Mouse (Mus musculus) embryonic facial prominence, embryonic 10.5 days (tissue): Measurements from ENCODE around the gene Cwc25. TPM values are rescaled to one million over a fixed set of nuclear protein-coding genes. Genes with fewer than 3 reads are reported as not detected.

Source experiments
- DNase-seq: peaks from one replicate; pipeline ENCODE4 v3.0.0-alpha.2; 2017; ENCODE audit warnings: low spot score
- H3K27ac ChIP-seq: fragments of 300-500 bp; sonication (generic); replicated peaks from 2 replicates; pipeline ENCODE4 v1.5.1; 2016; ENCODE audit warnings: mild to moderate bottlenecking
- H3K27me3 ChIP-seq: fragments of 300-500 bp; sonication (generic); replicated peaks from 2 replicates; pipeline ENCODE4 v1.6.1; 2016; ENCODE audit warnings: low read depth, mild to moderate bottlenecking; ENCODE audit not compliant: poor library complexity, severe bottlenecking
- H3K36me3 ChIP-seq: fragments of 300-500 bp; sonication (generic); replicated peaks from 2 replicates; pipeline ENCODE4 v1.6.1; 2016; ENCODE audit warnings: mild to moderate bottlenecking, moderate library complexity
- H3K4me1 ChIP-seq: fragments of 300-500 bp; sonication (generic); 2 replicates; pipeline ENCODE4 v1.6.1; 2016
- H3K4me3 ChIP-seq: fragments of 300-500 bp; sonication (generic); 2 replicates; pipeline ENCODE4 v1.5.1; 2016; ENCODE audit warnings: mild to moderate bottlenecking, moderate library complexity
- H3K9me3 ChIP-seq: fragments of 300-500 bp; sonication (generic); 2 replicates; pipeline ENCODE4 v1.6.1; 2016; ENCODE audit warnings: mild to moderate bottlenecking
- WGBS: fragments of 180-500 bp; shearing (Covaris S2); methylation state at CpG from one replicate; pipeline ENCODE4 v1.1.7; 2016; 5-methylcytosine and 5-hydroxymethylcytosine counted together
- polyA plus RNA-seq: library from polyadenylated mRNA; unstranded; fragments of >200 nt; fragmentation: Nextera tagmentation; extraction: Ambion mirVana; gene quantifications from 2 replicates; pipeline ENCODE4 v1.2.1, GENCODE M21; 2016

Gene Cwc25
- polyA plus RNA-seq, 1 experiment from 2014 or later, result 22.0 TPM

DNA sequence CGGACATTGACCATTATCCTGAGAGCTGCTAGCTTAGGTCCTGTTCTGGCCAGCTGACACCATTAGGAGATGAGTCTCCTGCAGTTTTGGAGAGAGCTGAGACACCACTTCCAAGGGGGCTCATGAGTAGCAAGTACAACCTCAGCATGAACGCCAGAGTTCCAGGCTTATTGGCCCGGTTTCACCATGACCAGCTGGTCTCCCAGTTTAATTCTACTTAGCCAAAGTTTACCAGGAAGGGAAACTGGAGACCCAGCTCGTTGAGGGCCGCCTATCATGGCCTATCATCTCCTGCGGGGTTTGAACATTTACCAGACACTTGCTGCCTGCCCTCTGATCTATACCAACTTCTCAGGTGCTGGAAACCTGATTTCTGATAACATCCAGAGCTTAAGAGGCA is 41.3 kb upstream of the Cwc25 start:
- Histone ChIP-seq H3K4me1 (peaks cover 91% of the 10 kb centered on the region), H3K36me3 (peaks cover 46% of the 10 kb centered on the region)
- WGBS, result 34% methylated on average over 6 of the region's 6 CpGs

DNA sequence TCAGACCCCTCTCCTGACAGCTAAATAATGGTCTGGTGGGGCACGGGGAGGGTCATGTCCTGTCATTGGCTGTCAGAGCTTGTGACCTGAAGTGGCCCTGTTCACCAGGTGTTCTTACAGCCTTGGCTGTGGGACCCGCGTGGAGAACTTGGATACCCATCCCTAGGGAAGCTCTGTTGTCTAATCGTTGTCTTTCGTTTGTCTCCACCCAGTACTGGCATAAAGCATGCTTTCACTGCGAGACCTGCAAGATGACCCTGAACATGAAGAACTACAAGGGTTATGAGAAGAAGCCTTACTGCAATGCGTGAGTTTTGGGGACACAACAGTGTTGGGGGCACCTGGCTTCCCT is 40.2 kb upstream of the Cwc25 start:
- DNase-seq, result no peak
- H3K27me3 ChIP-seq, result no peaks in the 10 kb centered on the region
- peaks cover 91% of the 10 kb centered on the region for H3K4me1 ChIP-seq
- no peaks in the 10 kb centered on the region for H3K9me3 ChIP-seq
- H3K27ac ChIP-seq, result peak overlapping the region; percentile 78
- peaks cover 49% of the 10 kb centered on the region for H3K36me3 ChIP-seq
- H3K4me3 ChIP-seq, result no peak overlapping the region
- 72% methylated on average over 7 of the region's 7 CpGs for WGBS

More for the DNA sequence above, 41.3 kb upstream of the Cwc25 start:
- Histone ChIP-seq H3K9me3 (no peaks in the 10 kb centered on the region), H3K27me3 (no peaks in the 10 kb centered on the region), H3K4me3 (peak overlapping the region; percentile 2; the same call in 1 of the 2 replicates), H3K27ac (peak overlapping the region; percentile 82)
- DNase-seq, result no peak

DNA sequence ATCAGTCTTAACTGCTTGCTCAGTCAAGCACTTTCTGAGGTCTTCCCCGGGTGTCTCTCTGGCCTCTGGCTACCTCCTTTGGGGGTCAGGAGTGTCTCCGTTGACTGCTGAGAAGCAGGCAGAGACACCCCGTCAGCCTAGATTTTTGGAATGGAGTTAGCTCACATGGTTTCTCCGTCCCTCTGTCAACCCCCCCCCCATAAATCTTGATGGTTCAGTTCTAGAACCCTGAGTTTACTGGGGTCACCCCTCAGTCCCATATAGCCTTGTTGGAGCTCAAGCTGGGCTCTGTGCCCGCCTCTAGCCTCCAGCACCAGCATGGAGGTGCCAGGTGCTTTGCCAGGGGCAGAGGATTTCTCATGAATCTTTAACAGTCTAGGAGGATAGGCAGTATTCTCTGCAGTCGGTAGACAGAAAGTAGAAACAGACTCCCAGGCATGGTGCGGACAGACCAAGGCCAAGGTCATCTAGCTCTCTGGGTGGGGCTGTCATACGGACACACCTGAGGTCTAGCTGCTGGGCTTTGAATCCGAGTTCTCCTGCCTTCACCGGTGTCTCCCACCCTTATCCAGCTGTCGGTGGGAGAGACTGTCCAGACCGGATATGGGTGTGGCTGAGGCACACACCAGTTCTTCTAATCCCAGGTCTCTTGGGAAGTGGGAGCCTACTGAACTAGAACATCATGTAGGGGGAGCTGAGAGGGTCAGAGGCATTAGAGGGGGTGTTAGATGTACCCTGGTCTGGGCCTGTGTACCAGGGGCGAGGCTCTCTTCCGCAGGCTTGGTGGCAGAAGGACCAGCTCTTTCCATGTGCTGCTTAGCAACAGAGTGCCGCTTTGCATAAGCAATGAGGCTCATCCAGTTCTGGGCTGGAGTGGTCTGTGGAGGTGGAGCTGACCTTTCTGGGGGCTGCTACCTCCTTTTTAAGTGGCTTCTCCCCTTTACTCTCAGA is 39.6 kb upstream of the Cwc25 start:
- H3K27ac ChIP-seq, result peak overlapping the region; percentile 78
- peak overlapping the region; percentile 40; the same call in 1 of the 2 replicates for H3K4me3 ChIP-seq
- WGBS, result 59% methylated on average over 15 of the region's 15 CpGs
- peaks cover 91% of the 10 kb centered on the region for H3K4me1 ChIP-seq
- H3K9me3 ChIP-seq, result no peaks in the 10 kb centered on the region
- peaks cover 49% of the 10 kb centered on the region for H3K36me3 ChIP-seq
- H3K27me3 ChIP-seq, result no peaks in the 10 kb centered on the region
- peak; percentile 31 for DNase-seq

DNA sequence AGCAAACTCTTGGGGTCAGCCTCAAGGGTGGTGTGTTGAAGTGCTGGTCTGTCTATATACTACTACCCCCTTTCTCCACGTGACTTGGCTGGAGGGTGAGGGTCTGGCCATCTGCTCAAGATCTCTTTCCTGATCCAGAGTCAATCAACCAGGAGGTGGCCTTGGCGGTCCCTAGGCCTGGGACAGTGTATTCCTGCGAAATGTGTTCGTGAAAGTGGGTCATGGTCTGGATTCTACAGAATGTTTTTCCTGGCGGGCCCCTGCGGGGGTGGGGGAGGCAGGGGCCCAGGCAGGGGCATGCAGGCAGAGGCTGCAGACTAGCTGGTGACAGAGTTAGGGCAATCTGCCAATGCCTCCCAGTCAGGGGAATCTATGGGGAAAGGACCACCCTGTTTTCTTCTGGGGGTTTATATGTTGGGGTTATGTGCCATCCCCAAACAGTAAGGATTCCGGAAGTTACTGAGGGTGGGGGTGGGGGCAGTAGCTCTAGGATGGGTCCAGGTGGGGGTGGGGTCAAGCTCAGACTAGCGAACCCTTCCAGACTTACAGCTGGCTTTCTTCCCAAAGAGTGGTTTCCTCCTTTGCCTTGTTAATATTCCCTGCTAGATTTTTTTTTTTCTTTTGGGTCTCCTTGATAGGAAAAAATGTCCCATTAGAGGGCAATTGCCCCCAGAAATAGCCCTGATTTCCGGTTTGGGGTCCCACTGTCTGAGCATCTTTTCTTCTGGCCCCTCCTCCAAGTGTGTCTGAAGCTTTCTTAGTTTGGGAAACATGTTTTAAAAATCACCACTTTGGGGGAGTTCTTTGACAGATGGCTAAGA is 38.7 kb upstream of the Cwc25 start:
- Histone ChIP-seq H3K4me3 (peak overlapping the region; percentile 40), H3K9me3 (no peaks in the 10 kb centered on the region), H3K36me3 (peaks cover 44% of the 10 kb centered on the region), H3K27me3 (no peaks in the 10 kb centered on the region), H3K27ac (peak overlapping the region; percentile 78), H3K4me1 (peaks cover 86% of the 10 kb centered on the region)
- peak; percentile 26 for DNase-seq
- 32% methylated on average over 9 of the region's 9 CpGs for WGBS

DNA sequence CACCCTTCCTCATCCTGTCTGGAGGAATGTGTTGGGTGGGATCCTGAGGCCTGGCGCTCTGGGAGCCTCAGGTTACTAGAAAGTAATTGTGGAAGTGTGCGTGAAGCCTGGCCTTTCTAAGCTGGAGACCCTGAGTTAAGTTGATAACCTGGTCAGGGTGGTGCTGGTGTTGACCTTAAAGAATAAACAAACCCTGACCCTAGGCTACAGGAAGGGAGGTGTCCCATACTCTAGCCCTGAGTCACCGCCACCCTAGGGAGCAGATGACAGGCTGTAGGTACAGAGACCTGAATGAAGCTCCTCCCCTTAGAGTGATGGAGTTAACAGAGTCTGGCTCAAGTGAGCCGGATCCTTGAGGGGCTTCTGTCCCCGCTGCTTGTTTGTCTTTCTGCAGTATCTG is 37.5 kb upstream of the Cwc25 start:
- H3K27ac ChIP-seq, result peak overlapping the region; percentile 78
- DNase-seq, result no peak
- WGBS, result 67% methylated on average over 5 of the region's 5 CpGs

DNA sequence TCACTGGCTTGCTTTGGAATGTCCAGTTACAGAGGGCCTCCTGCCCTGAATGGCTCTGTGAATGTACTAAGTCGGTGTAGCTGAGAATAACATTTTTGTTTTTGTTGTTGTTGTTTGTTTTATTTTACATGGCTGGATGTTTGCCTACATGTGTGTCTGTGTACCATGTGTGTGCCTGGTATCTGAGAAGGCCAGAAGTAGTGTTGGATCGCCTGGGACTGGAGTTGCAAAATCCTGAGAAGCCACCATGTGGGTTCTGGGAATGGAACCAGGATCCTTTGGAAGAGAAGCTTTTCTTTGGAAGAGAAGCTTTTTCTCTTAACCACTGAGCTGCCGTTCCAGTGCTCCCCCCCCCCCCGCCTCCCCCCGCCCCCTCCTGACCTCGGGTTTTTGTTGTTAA is 36.1 kb upstream of the Cwc25 start:
- Histone ChIP-seq H3K27me3 (no peaks in the 10 kb centered on the region), H3K36me3 (peaks cover 20% of the 10 kb centered on the region), H3K27ac (peak overlapping the region; percentile 97; the same call in 1 of the 2 replicates), H3K9me3 (no peaks in the 10 kb centered on the region), H3K4me1 (peaks cover 79% of the 10 kb centered on the region), H3K4me3 (peak overlapping the region; percentile 96)
- WGBS, result 38% methylated on average over 6 of the region's 6 CpGs
- no peak for DNase-seq

More for the DNA sequence above, 37.5 kb upstream of the Cwc25 start:
- Histone ChIP-seq H3K4me1 (peaks cover 81% of the 10 kb centered on the region), H3K4me3 (peak overlapping the region; percentile 40; the same call in 1 of the 2 replicates), H3K9me3 (no peaks in the 10 kb centered on the region), H3K36me3 (peaks cover 33% of the 10 kb centered on the region), H3K27me3 (no peaks in the 10 kb centered on the region)

DNA sequence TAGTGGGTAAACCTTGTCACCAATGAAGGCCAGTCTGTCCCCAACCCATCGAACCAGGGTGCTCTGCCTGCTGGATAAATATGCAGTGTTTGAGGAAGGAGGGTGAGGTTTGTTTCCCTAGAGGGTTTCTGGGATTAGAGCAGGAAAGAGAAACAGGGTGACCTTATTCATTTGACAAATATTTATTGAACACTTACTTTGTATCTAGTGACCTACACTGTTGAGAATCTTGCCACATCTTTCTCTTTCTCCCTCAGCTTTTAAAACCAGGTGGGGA is 35.8 kb upstream of the Cwc25 start:
- no peak for DNase-seq
- H3K4me1 ChIP-seq, result peaks cover 76% of the 10 kb centered on the region
- peak overlapping the region; percentile 97 for H3K27ac ChIP-seq
- H3K4me3 ChIP-seq, result peak overlapping the region; percentile 96
- no peaks in the 10 kb centered on the region for H3K9me3 ChIP-seq
- H3K27me3 ChIP-seq, result no peaks in the 10 kb centered on the region
- H3K36me3 ChIP-seq, result peaks cover 16% of the 10 kb centered on the region
- 49% methylated on average over 1 of the region's 1 CpGs for WGBS

DNA sequence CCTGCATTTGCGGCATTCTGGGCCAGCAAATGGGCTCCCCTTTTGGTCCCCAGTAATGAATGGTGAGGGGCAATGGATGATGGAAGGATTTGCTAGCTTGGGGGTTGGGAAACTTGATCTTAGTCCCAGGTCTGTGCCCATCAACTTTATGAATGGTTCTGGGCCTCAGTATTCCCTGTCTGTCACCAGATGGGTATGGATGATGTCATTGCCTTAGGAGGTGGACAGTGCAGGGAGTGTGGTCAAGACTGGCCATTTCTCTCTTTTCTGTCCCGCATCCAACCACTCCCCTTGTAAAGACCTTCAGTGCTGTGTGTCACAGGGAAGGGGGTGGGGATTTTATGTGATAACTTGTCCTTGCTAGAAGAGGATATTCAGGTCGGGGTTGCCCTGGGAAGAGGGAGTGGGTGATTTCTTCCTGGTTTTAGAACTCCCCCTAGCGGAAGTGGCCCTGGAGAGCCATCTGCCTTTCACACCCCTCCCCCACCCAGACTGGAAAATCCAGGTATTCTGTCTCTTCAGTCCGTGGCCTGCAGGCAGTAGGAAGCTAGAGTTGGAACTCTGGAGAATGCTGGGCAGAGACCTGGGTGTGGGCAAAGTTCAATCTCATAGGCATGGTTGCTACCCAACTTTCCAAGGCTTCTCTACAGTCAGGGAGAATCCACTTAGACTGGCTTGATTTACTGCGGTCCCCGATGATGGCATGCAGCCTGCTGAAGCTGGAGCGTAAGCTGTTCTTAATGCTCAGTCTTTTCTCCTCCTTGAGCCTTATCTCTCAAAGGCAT is 35.2 kb upstream of the Cwc25 start:
- Histone ChIP-seq H3K27me3 (no peaks in the 10 kb centered on the region), H3K9me3 (no peaks in the 10 kb centered on the region), H3K27ac (peak overlapping the region; percentile 97), H3K4me3 (peak overlapping the region; percentile 96), H3K36me3 (peaks cover 11% of the 10 kb centered on the region), H3K4me1 (peaks cover 71% of the 10 kb centered on the region)
- WGBS, result 34% methylated on average over 8 of the region's 8 CpGs
- DNase-seq, result peak; percentile 69

DNA sequence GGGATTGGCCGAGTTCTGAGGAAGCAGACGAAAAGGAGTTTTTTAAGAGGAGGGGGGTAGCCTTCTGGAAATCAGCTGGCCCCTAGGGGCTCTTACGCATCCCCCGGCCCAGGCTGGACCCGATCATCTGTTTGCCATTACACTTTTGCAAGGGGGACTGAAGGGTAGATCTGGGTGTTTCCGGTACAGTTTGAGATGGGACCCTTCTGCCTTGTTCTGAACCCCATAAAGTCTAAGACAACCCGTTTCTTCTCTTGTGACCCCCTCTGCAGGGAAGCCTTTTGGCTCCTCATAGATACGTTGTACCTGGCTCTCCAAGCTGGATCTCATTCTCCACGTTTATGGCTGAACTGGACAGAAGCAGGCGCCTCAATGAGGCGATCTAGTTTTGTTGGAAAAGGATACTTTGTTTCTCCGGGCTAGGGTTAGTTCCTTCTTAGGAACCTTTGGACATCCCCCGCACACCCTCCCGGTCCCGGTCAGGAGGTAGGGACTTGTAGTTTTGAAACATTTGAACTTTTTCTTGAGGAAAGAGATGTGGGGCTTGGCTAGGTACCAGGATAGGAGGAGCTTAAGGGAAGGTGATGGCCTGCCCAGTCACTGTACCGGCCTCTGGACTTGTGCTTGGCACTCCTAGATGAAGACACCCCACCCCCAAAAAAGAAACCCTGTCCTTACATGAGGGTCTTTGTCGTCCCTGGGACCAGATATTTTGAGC is 34.5 kb upstream of the Cwc25 start:
- Histone ChIP-seq H3K4me3 (peak overlapping the region; percentile 96), H3K36me3 (peaks cover 8% of the 10 kb centered on the region; the same call in 1 of the 2 replicates), H3K4me1 (peaks cover 63% of the 10 kb centered on the region), H3K27me3 (no peaks in the 10 kb centered on the region), H3K9me3 (no peaks in the 10 kb centered on the region), H3K27ac (peak overlapping the region; percentile 97)
- no peak for DNase-seq
- WGBS, result 6% methylated on average over 17 of the region's 17 CpGs

DNA sequence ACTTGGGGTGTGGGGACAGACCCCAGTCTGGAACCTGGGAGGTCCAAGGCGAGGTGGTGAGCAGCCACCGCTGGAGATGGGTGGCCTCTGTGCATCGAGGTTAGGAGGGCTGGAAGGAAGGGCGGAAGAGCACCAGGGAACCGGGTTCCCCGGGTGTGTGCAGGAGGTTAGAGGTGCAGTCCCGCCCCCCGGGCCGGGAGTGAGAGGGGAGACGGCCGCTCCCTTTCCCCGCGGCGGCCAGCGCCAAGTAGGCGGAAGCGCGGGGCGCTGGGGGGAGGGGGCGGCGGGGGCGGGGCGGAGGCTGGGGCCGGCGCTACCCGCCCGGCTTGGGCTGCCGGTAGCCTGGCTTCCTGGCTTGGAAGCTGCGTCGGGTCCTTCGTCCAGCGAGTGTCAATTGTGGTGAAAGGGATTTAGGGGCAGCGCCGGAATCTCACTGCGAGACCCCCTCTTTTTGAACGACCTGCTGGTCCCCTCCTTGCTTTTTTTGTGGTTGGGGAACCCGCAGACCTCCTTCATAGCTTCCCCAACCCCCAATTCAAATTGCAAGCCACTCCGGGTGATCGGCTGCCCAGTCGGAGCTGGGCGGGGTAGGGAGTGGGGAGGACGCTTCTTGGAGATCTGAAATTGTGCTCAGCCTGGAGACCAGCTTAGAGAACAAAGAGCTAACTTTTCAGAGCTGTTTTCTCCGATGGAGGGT is 33.8 kb upstream of the Cwc25 start:
- Histone ChIP-seq H3K4me3 (peak overlapping the region; percentile 96), H3K27ac (peak overlapping the region; percentile 97), H3K4me1 (peaks cover 56% of the 10 kb centered on the region), H3K36me3 (peaks cover 8% of the 10 kb centered on the region; the same call in 1 of the 2 replicates), H3K27me3 (no peaks in the 10 kb centered on the region), H3K9me3 (no peaks in the 10 kb centered on the region)
- DNase-seq, result peak; percentile 88
- under 1% methylated on average over 43 of the region's 43 CpGs for WGBS
